In genomic region chr2:169158005-169158673, GRCm38 (mm10) we compare ENCODE assay signal across 8 mouse cellular contexts.
DNase-seq lines count a peak whose midpoint lies in the region; ATAC-seq and TF ChIP-seq lines count a peak whose summit lies in the region.

No protein-coding gene starts in this region.

- no peak for TF ChIP-seq EP300 in lung, postnatal 0 days (IDR thresholded peaks at IDR 0.05)
- no peak for TF ChIP-seq EP300 in stomach, postnatal 0 days (optimal IDR thresholded peaks at IDR 0.05)

- no peaks in the 10 kb centered on the region for H3K9me3 ChIP-seq in forebrain, embryonic 14.5 days (replicated peaks; ENCODE audit: control insufficient read depth, low read length)
- no peaks in the 10 kb centered on the region for H3K9me3 ChIP-seq in forebrain, embryonic 11.5 days (ENCODE audit: control insufficient read depth, low read length)
- H3K9me3 ChIP-seq in lung, embryonic 16.5 days (ENCODE audit: control insufficient read depth, low read length), result no peaks in the 10 kb centered on the region
- H3K9me3 ChIP-seq in lung, postnatal 0 days (ENCODE audit: low read length), result no peaks in the 10 kb centered on the region
- no peaks in the 10 kb centered on the region for H3K9me3 ChIP-seq in limb, embryonic 12.5 days
- no peaks in the 10 kb centered on the region for H3K9me3 ChIP-seq in stomach, postnatal 0 days (ENCODE audit: control insufficient read depth, low read length)

- DNase-seq in forebrain, embryonic 14.5 days (ENCODE audit: low spot score), result peak; percentile 30
- no peak for DNase-seq in forebrain, embryonic 11.5 days (ENCODE audit: low spot score)
- DNase-seq in lung, postnatal 0 days (ENCODE audit: low spot score), result no peak
- no peak for DNase-seq in stomach, postnatal 0 days (ENCODE audit: low spot score)
- DNase-seq in B cell, adult 2 months, result no peak
- DNase-seq in thymus, postnatal 10 days (ENCODE audit: low spot score in 2 of 2), result no peak

- no peak overlapping the region for H3K4me3 ChIP-seq in forebrain, embryonic 14.5 days (ENCODE audit: low read depth, low read length)
- H3K4me3 ChIP-seq in forebrain, embryonic 11.5 days (ENCODE audit: low read depth, low read length), result no peak overlapping the region
- no peak overlapping the region for H3K4me3 ChIP-seq in lung, embryonic 16.5 days (ENCODE audit: low read length)
- no peak overlapping the region for H3K4me3 ChIP-seq in lung, postnatal 0 days (ENCODE audit: low read depth, low read length)
- H3K4me3 ChIP-seq in limb, embryonic 12.5 days (replicated peaks), result no peak overlapping the region
- H3K4me3 ChIP-seq in stomach, postnatal 0 days (ENCODE audit: low read depth, low read length), result no peak overlapping the region

- 66% methylated on average over 17 of the region's 17 CpGs for WGBS in forebrain, embryonic 14.5 days
- 70% methylated on average over 17 of the region's 17 CpGs for WGBS in forebrain, embryonic 11.5 days
- WGBS in lung, embryonic 16.5 days, result 29% methylated on average over 17 of the region's 17 CpGs
- 32% methylated on average over 17 of the region's 17 CpGs for WGBS in lung, postnatal 0 days
- WGBS in limb, embryonic 12.5 days, result 30% methylated on average over 17 of the region's 17 CpGs
- 25% methylated on average over 17 of the region's 17 CpGs for WGBS in stomach, postnatal 0 days

- no peak overlapping the region for H3K4me2 ChIP-seq in forebrain, embryonic 14.5 days (ENCODE audit: low read length)
- no peak overlapping the region for H3K4me2 ChIP-seq in forebrain, embryonic 11.5 days (ENCODE audit: low read depth, low read length, severe bottlenecking)
- H3K4me2 ChIP-seq in lung, embryonic 16.5 days (ENCODE audit: low read depth, low read length), result peak overlapping the region; percentile 30
- no peak overlapping the region for H3K4me2 ChIP-seq in lung, postnatal 0 days (replicated peaks; ENCODE audit: low read depth, low read length)
- peak overlapping the region; percentile 32 for H3K4me2 ChIP-seq in limb, embryonic 12.5 days
- H3K4me2 ChIP-seq in stomach, postnatal 0 days (replicated peaks; ENCODE audit: low read depth), result 0 out of 2 replicates have a peak overlapping the region, but pooled peaks have one; percentile 23

- H3K36me3 ChIP-seq in forebrain, embryonic 14.5 days (ENCODE audit: control insufficient read depth, insufficient read depth, low read length), result no peaks in the 10 kb centered on the region
- no peaks in the 10 kb centered on the region for H3K36me3 ChIP-seq in forebrain, embryonic 11.5 days (ENCODE audit: control insufficient read depth, insufficient read depth, low read length)
- no peaks in the 10 kb centered on the region for H3K36me3 ChIP-seq in lung, embryonic 16.5 days (ENCODE audit: control insufficient read depth, insufficient read depth, low read length)
- H3K36me3 ChIP-seq in lung, postnatal 0 days (ENCODE audit: insufficient read depth, low read length), result no peaks in the 10 kb centered on the region
- H3K36me3 ChIP-seq in limb, embryonic 12.5 days, result no peaks in the 10 kb centered on the region
- no peaks in the 10 kb centered on the region for H3K36me3 ChIP-seq in stomach, postnatal 0 days (ENCODE audit: control insufficient read depth, insufficient read depth, low read length)

- no peak overlapping the region for H3K9ac ChIP-seq in forebrain, embryonic 14.5 days (ENCODE audit: low read length)
- no peak overlapping the region for H3K9ac ChIP-seq in forebrain, embryonic 11.5 days (ENCODE audit: low read length)
- no peak overlapping the region for H3K9ac ChIP-seq in lung, embryonic 16.5 days (ENCODE audit: low read length)
- no peak overlapping the region for H3K9ac ChIP-seq in lung, postnatal 0 days (replicated peaks; ENCODE audit: low read depth)
- H3K9ac ChIP-seq in limb, embryonic 12.5 days (replicated peaks), result no peak overlapping the region
- no peak overlapping the region for H3K9ac ChIP-seq in stomach, postnatal 0 days (ENCODE audit: low read length)

- no peak overlapping the region for H3K27ac ChIP-seq in forebrain, embryonic 14.5 days (ENCODE audit: low read depth, low read length)
- no peak overlapping the region for H3K27ac ChIP-seq in forebrain, embryonic 11.5 days (ENCODE audit: low read depth, low read length)
- no peak overlapping the region for H3K27ac ChIP-seq in lung, embryonic 16.5 days (ENCODE audit: low read length)
- no peak overlapping the region for H3K27ac ChIP-seq in lung, postnatal 0 days (ENCODE audit: low read length)
- H3K27ac ChIP-seq in limb, embryonic 12.5 days, result no peak overlapping the region
- H3K27ac ChIP-seq in stomach, postnatal 0 days (replicated peaks), result no peak overlapping the region

- no peaks in the 10 kb centered on the region for H3K27me3 ChIP-seq in forebrain, embryonic 14.5 days (replicated peaks; ENCODE audit: control insufficient read depth, insufficient read depth, low read length)
- H3K27me3 ChIP-seq in forebrain, embryonic 11.5 days (ENCODE audit: control insufficient read depth, insufficient read depth, low read length), result no peaks in the 10 kb centered on the region
- no peaks in the 10 kb centered on the region for H3K27me3 ChIP-seq in lung, embryonic 16.5 days (ENCODE audit: control insufficient read depth, insufficient read depth, low read depth, low read length)
- no peaks in the 10 kb centered on the region for H3K27me3 ChIP-seq in lung, postnatal 0 days (replicated peaks; ENCODE audit: insufficient read depth, low read length)
- H3K27me3 ChIP-seq in limb, embryonic 12.5 days, result peaks cover 7% of the 10 kb centered on the region; the same call in 1 of the 2 replicates
- H3K27me3 ChIP-seq in stomach, postnatal 0 days (ENCODE audit: control insufficient read depth, insufficient read depth, low read length), result no peaks in the 10 kb centered on the region

- no peak for TF ChIP-seq CTCF in lung, postnatal 0 days (IDR thresholded peaks at IDR 0.05)
- TF ChIP-seq CTCF in stomach, postnatal 0 days (IDR thresholded peaks at IDR 0.05; ENCODE audit: low read depth), result no peak

- H3K4me1 ChIP-seq in forebrain, embryonic 14.5 days (ENCODE audit: control insufficient read depth, insufficient read depth, low read length), result no peaks in the 10 kb centered on the region
- no peaks in the 10 kb centered on the region for H3K4me1 ChIP-seq in forebrain, embryonic 11.5 days (replicated peaks; ENCODE audit: control insufficient read depth, insufficient read depth, low read length)
- peaks cover 5% of the 10 kb centered on the region; the same call in 1 of the 2 replicates for H3K4me1 ChIP-seq in lung, embryonic 16.5 days (replicated peaks; ENCODE audit: control insufficient read depth, insufficient read depth, low read length)
- H3K4me1 ChIP-seq in lung, postnatal 0 days (ENCODE audit: insufficient read depth, low read depth, low read length), result no peaks in the 10 kb centered on the region
- peaks cover 27% of the 10 kb centered on the region for H3K4me1 ChIP-seq in limb, embryonic 12.5 days (replicated peaks)
- H3K4me1 ChIP-seq in stomach, postnatal 0 days (replicated peaks; ENCODE audit: control insufficient read depth, insufficient read depth), result no peaks in the 10 kb centered on the region

- no peak for ATAC-seq in forebrain, embryonic 14.5 days
- no peak for ATAC-seq in forebrain, embryonic 11.5 days (replicated peaks; ENCODE audit: low FRiP score)
- no peak for ATAC-seq in lung, embryonic 16.5 days (ENCODE audit: low read depth)
- ATAC-seq in lung, postnatal 0 days, result no peak
- ATAC-seq in limb, embryonic 12.5 days (ENCODE audit: insufficient number of reproducible peaks, insufficient read depth, low FRiP score, low TSS enrichment, low read depth), result no peak
- ATAC-seq in stomach, postnatal 0 days (ENCODE audit: low FRiP score, low TSS enrichment), result no peak

Comparison
In these comparisons a context has a peak if more than half of its experiments do, and no peak if none do; other contexts are left out.
1. H3K4me2 ChIP-seq: peak in lung, embryonic 16.5 days (single experiment), limb, embryonic 12.5 days (single experiment) and stomach, postnatal 0 days (single experiment); none in forebrain, embryonic 14.5 days (single experiment), forebrain, embryonic 11.5 days (single experiment) and lung, postnatal 0 days (single experiment).